Mouse (Mus musculus) testis, adult 2 months (tissue): ENCODE measurements around the gene Ccser2.

Experiments used
- CTCF ChIP-seq: fragments of 200-500 bp; IDR thresholded peaks from 2 replicates; pipeline ENCODE4 v1.5.1; 2012; ENCODE audit warnings: low read depth, mild to moderate bottlenecking, inconsistent platforms, low read length, moderate library complexity; ENCODE audit not compliant: control insufficient read depth, insufficient read depth, insufficient replicate concordance
- POLR2A ChIP-seq: fragments of 200-500 bp; IDR thresholded peaks from 2 replicates; pipeline ENCODE4 v1.6.1; 2012; ENCODE audit warnings: low read depth, mild to moderate bottlenecking, inconsistent platforms, low read length, moderate library complexity; ENCODE audit not compliant: control insufficient read depth

DNA sequence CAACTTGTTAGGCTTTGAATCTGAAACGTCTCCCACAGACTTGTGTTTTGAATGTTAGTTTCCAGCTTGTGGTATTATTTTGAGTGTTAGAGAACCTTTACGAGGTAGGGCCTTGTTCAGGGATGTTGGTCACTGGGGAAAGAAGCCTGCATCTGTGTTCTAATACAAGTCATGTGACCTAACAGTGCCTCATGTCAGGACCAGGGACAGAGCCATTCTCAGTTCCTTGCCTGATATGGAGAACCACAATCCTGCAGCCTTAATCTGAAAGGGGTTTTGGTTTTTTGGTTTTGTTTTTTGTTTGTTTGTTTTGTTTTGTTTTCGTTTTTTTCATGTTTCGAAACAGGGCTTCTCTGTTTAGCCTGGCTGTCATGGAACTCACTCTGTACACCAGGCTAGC is 115.6 kb downstream of the Ccser2 start:
- TF ChIP-seq POLR2A (no peak), CTCF (no peak)
